Mouse (Mus musculus) hindbrain, embryonic 11.5 days (tissue): ENCODE data around the gene Gm20388. TPM values are rescaled to one million over a fixed set of nuclear protein-coding genes. Genes with fewer than 3 reads are reported as not detected.

Experiments
- ATAC-seq: fragments of 200-750 bp; cut with Nextera tagmentation; 2 replicates; pipeline ENCODE4 v1.8.0; 2017; ENCODE audit warnings: mild to moderate bottlenecking, moderate TSS enrichment, moderate library complexity; ENCODE audit not compliant: low FRiP score
- DNase-seq: peaks from one replicate; pipeline ENCODE4 v3.0.0-alpha.2; 2015; ENCODE audit warnings: low spot score
- H3K27ac ChIP-seq: fragments of 300-500 bp; sonication (generic); 2 replicates; pipeline ENCODE4 v1.5.1; 2014; ENCODE audit warnings: mild to moderate bottlenecking, low read depth, low read length
- H3K27me3 ChIP-seq: fragments of 300-500 bp; sonication (generic); 2 replicates; pipeline ENCODE4 v1.6.1; 2014; ENCODE audit warnings: mild to moderate bottlenecking, low read length, moderate library complexity, mixed read lengths; ENCODE audit not compliant: control insufficient read depth, insufficient read depth
- H3K36me3 ChIP-seq: fragments of 300-500 bp; sonication (generic); 2 replicates; pipeline ENCODE4 v1.6.1; 2014; ENCODE audit warnings: mild to moderate bottlenecking, low read length, moderate library complexity, mixed read lengths; ENCODE audit not compliant: control insufficient read depth, insufficient read depth
- H3K4me1 ChIP-seq: fragments of 300-500 bp; sonication (generic); replicated peaks from 2 replicates; pipeline ENCODE4 v1.6.1; 2014; ENCODE audit warnings: low read length, mixed read lengths; ENCODE audit not compliant: control insufficient read depth, insufficient read depth
- H3K4me2 ChIP-seq: fragments of 300-500 bp; sonication (generic); replicated peaks from 2 replicates; pipeline ENCODE4 v1.6.1; 2014; ENCODE audit warnings: mild to moderate bottlenecking, low read depth, low read length
- H3K4me3 ChIP-seq: fragments of 300-500 bp; sonication (generic); 2 replicates; pipeline ENCODE4 v1.5.1; 2014; ENCODE audit warnings: low read depth, low read length
- H3K9ac ChIP-seq: fragments of 300-500 bp; sonication (generic); 2 replicates; pipeline ENCODE4 v1.6.1; 2014; ENCODE audit warnings: low read depth, low read length
- H3K9me3 ChIP-seq: fragments of 300-500 bp; sonication (generic); 2 replicates; pipeline ENCODE4 v1.6.1; 2016; ENCODE audit warnings: low read length; ENCODE audit not compliant: control insufficient read depth
- WGBS: fragments of 180-500 bp; shearing (Covaris S2); extraction: QIAGEN DNeasy Blood & Tissue Kit; methylation state at CpG from one replicate; pipeline ENCODE4 v1.1.7; 2014; 5-methylcytosine and 5-hydroxymethylcytosine counted together
- polyA plus RNA-seq: library from polyadenylated mRNA; unstranded; fragments of >200 nt; fragmentation: Nextera tagmentation; extraction: Ambion mirVana; gene quantifications from 2 replicates; pipeline ENCODE4 v1.2.1, GENCODE M21; 2014

Gm20388 gene
- polyA plus RNA-seq, 1 experiment from 2014 or later: 11.8 TPM

DNA sequence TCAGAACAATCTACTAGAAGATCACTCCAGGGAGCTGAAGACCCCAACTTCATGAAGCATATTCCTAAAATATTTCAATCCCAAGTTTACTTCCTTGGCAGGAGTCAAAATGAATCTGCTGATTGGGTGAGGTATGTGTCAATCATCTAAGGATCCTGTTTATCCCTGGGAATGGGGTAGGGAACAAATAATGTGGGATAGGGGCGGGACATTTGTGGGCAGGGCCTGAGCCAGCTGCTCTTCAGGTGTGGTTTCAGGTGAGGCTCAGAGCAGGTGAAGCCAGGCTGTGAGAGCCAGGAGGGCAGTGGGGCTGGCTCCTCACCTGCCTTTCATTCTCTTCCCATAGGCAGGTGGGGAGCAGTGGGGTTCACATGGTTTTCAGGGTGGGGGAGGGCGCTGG, 2816.1 kb downstream of the Gm20388 start:
- no peak for DNase-seq
- no peaks in the 10 kb centered on the region for H3K4me1 ChIP-seq
- no peaks in the 10 kb centered on the region; the same call in 1 of the 2 replicates for H3K27me3 ChIP-seq
- WGBS: 60% methylated on average over 2 of the region's 2 CpGs
- no peak overlapping the region for H3K4me2 ChIP-seq
- H3K36me3 ChIP-seq: no peaks in the 10 kb centered on the region
- no peak overlapping the region for H3K27ac ChIP-seq
- H3K4me3 ChIP-seq: no peak overlapping the region
- ATAC-seq: no peak
- no peak overlapping the region for H3K9ac ChIP-seq
- H3K9me3 ChIP-seq: no peaks in the 10 kb centered on the region

DNA sequence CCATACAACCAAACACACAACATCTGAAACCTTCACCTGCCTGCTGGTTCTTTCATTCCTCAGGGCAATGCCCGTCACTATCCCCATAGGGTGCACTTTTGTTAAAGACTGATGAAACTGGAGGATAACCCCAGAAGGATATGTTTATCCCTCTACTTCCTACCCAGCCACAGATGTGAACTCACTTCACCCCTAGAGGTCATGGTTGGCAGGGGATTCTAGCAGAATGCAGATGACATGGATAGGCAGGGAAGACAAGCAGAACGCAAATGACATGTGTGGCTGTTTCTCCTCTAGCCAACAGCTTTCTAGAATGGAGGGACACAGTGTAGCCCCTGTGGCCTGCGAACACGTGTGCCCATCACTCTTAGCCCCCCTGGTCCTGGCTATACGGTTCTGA, 2816.8 kb downstream of the Gm20388 start:
- DNase-seq (no peak), ATAC-seq (no peak)
- no peaks in the 10 kb centered on the region for H3K36me3 ChIP-seq
- H3K9me3 ChIP-seq: no peaks in the 10 kb centered on the region
- no peak overlapping the region for H3K4me3 ChIP-seq
- no peak overlapping the region for H3K9ac ChIP-seq
- no peaks in the 10 kb centered on the region for H3K4me1 ChIP-seq
- 74% methylated on average over 5 of the region's 5 CpGs for WGBS
- H3K27me3 ChIP-seq: no peaks in the 10 kb centered on the region
- H3K4me2 ChIP-seq: no peak overlapping the region
- no peak overlapping the region for H3K27ac ChIP-seq

- WGBS: 11% methylated on average over 3 of the region's 3 CpGs
- ATAC-seq: no peak
Measured at GRCm38 (mm10) chr8:122728630-122729029, 2818.0 kb downstream of the Gm20388 start.

DNA sequence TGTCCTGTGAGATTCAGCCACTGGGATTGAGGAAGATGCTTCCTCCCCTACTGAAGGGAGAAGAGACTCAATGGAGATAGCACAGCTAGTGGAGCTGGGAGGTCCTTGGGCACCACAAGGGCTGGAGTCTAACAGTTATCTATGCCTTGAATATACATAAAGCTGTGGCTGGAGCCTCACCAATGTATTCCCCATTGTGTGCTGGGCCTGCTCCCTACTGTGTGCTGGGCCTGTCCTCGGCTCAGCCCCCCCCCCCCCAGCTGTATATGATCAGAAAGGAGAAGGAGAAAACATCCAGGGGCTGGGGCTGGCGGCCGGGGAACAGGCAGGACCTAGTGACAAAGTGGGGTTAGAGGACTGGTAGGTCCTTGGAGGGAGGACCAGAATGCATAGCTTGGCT, 2824.5 kb downstream of the Gm20388 start:
- 52% methylated on average over 3 of the region's 3 CpGs for WGBS

More at GRCm38 (mm10) chr8:122728630-122729029, 2818.0 kb downstream of the Gm20388 start:
- no peak for DNase-seq
- no peak overlapping the region for H3K9ac ChIP-seq
- no peak overlapping the region for H3K4me3 ChIP-seq
- no peak overlapping the region for H3K4me2 ChIP-seq
- H3K27ac ChIP-seq: no peak overlapping the region
- H3K9me3 ChIP-seq: no peaks in the 10 kb centered on the region
- H3K36me3 ChIP-seq: no peaks in the 10 kb centered on the region
- H3K4me1 ChIP-seq: no peaks in the 10 kb centered on the region
- no peaks in the 10 kb centered on the region for H3K27me3 ChIP-seq

DNA sequence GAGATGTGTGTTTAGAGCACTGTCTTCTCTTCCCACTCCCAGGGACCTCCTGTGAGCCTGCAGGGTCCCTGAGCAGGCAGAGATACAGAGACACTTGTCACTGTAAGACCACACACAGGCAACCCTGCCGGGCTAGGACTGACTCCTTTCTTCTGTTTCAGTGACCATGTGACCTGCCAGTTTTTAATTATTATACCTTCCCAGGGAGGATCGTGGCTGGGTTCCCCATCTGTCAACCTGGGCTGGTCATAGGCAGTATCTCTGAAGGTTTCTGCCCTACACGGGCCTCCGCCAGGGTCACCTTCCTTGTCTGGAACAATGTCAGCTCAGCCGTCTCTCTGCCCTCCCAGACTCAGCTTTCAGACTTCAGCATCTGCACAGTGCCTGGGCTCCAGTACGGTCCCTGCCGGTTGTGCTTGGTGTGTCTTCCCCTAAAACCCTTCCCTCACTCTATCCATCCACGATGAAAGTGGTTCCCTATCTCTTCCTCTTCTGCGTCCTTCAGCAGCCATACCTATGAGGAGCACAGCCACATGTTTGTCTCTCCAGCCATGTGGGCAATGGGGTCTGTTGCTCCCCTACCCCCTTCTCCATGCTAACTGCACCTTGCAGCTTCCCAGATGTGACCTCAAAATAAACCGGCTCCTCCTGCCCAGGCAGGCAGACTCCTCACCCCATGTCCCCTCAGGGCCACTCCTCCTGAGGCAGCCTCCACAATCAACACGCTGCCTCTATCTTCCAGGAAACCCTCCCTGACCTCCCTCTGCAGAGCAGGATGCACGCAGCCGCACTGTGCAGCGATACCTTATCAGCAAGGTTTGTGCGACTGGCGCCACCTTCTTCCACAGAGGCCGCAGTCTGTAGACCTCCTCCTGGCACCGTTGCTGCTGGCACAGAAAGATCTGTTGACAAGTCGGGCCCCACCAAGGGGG, 2825.2 kb downstream of the Gm20388 start:
- Histone ChIP-seq H3K36me3 (no peaks in the 10 kb centered on the region), H3K27me3 (no peaks in the 10 kb centered on the region), H3K27ac (no peak overlapping the region), H3K9me3 (no peaks in the 10 kb centered on the region), H3K4me3 (no peak overlapping the region), H3K4me1 (peaks cover 5% of the 10 kb centered on the region), H3K4me2 (no peak overlapping the region), H3K9ac (peak overlapping the region; percentile 17; the same call in 1 of the 2 replicates)
- DNase-seq: no peak
- 61% methylated on average over 19 of the region's 19 CpGs for WGBS
- no peak for ATAC-seq

More for the DNA sequence above, 2824.5 kb downstream of the Gm20388 start:
- no peaks in the 10 kb centered on the region for H3K27me3 ChIP-seq
- no peaks in the 10 kb centered on the region for H3K9me3 ChIP-seq
- no peak overlapping the region for H3K4me3 ChIP-seq
- H3K27ac ChIP-seq: no peak overlapping the region
- H3K36me3 ChIP-seq: no peaks in the 10 kb centered on the region
- ATAC-seq (no peak), DNase-seq (no peak)
- H3K9ac ChIP-seq: peak overlapping the region; percentile 17; the same call in 1 of the 2 replicates
- H3K4me1 ChIP-seq: peaks cover 5% of the 10 kb centered on the region
- H3K4me2 ChIP-seq: no peak overlapping the region

GRCm38 (mm10) chr8:122736623-122737022, 2826.0 kb downstream of the Gm20388 start:
- no peak overlapping the region for H3K4me2 ChIP-seq
- no peak for DNase-seq
- 91% methylated on average over 11 of the region's 11 CpGs for WGBS
- H3K27me3 ChIP-seq: no peaks in the 10 kb centered on the region
- no peak for ATAC-seq
- peaks cover 5% of the 10 kb centered on the region for H3K4me1 ChIP-seq
- H3K36me3 ChIP-seq: no peaks in the 10 kb centered on the region
- H3K4me3 ChIP-seq: no peak overlapping the region
- H3K9ac ChIP-seq: no peak overlapping the region
- H3K27ac ChIP-seq: no peak overlapping the region
- no peaks in the 10 kb centered on the region for H3K9me3 ChIP-seq

DNA sequence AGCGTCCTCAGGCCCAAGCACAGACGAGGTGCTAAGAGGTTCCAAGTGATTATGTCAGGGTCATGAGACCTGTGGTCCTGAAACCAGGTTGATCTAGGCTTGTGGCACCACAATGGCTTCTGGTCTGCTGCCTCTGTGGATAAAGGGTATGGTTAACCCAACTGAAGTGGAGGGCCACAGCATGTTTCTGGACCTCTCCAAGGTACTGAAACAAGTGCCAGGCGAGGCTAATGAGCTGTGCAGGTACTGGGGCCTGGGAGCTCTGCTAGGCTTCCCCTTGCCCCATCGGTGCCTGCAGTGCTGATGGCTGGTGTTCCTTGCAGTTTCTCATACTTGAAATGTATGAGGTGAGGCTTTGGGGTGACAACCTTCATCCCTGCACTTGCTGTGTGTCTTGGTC, 2826.4 kb downstream of the Gm20388 start:
- no peak for ATAC-seq
- no peak overlapping the region for H3K9ac ChIP-seq
- H3K9me3 ChIP-seq: no peaks in the 10 kb centered on the region
- 49% methylated on average over 4 of the region's 4 CpGs for WGBS
- H3K27me3 ChIP-seq: no peaks in the 10 kb centered on the region
- H3K4me2 ChIP-seq: no peak overlapping the region
- peaks cover 5% of the 10 kb centered on the region for H3K4me1 ChIP-seq
- no peaks in the 10 kb centered on the region for H3K36me3 ChIP-seq
- H3K4me3 ChIP-seq: no peak overlapping the region
- peak; percentile 17 for DNase-seq
- no peak overlapping the region for H3K27ac ChIP-seq

DNA sequence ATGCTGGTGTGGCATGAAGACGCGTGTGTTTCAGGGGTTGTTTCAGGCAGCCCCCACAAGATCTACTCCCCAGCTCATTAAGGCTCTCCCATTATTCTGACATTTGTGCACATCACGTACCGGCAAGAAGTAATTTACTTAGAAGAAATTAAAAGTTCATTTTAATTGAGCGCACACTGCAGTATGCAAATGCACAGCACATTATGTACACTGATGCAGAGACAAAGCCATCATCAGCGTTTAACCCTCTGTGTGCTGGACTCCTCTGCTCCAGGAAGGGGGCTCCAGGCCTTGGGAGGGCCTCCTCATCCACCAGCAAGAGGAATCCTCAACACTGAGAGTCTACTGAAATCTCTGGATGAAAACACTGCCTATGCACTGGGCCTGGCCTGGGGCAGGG, 2827.2 kb downstream of the Gm20388 start:
- ATAC-seq (no peak), DNase-seq (no peak)
- 87% methylated on average over 6 of the region's 6 CpGs for whole genome bisulfite sequencing
- no peak overlapping the region for H3K4me3 ChIP-seq
- H3K4me1 ChIP-seq: peaks cover 10% of the 10 kb centered on the region
- H3K9ac ChIP-seq: no peak overlapping the region
- no peak overlapping the region for H3K27ac ChIP-seq
- no peak overlapping the region for H3K4me2 ChIP-seq
- no peaks in the 10 kb centered on the region for H3K9me3 ChIP-seq
- no peaks in the 10 kb centered on the region for H3K27me3 ChIP-seq
- no peaks in the 10 kb centered on the region for H3K36me3 ChIP-seq
